Mouse (Mus musculus) frontal cortex, adult 2 months (tissue): ENCODE measurements around the gene Myh14. TPM values are rescaled to one million over a fixed set of nuclear protein-coding genes. Genes with fewer than 3 reads are reported as not detected.
"Not testable (repeated sequence)": the region's sequence is repeated elsewhere in the genome, so short reads cannot be mapped to it uniquely, and the experiment has no call there.

Source experiments
- DNase-seq, 2 experiments: peaks; one replicate each; pipeline ENCODE4 v3.0.0; 2022; ENCODE audit warnings: low spot score in 1 of 2; ENCODE audit errors: extremely low spot score in 1 of 2
- polyA plus RNA-seq: library from polyadenylated mRNA; depleted of rRNA; stranded (reverse); fragments of >200 nt; gene quantifications from 2 replicates; pipeline ENCODE4 v1.2.3, GENCODE M21; 2012; rRNA removed

Myh14 gene
- 17.5 and 18.6 TPM in 2 replicates for polyA plus RNA-seq

- DNase-seq, result peak; percentile 87 to 93
Measured at GRCm38 (mm10) chr7:44670803-44671202, at the start of gene Myh14. Gene Myh14 (minus strand): TSS chr7:44670843.

- no peak for DNase-seq
Measured at GRCm38 (mm10) chr7:44709881-44710280, 39.2 kb upstream of the Myh14 start.

- DNase-seq, result no peak
Measured at GRCm38 (mm10) chr7:44708574-44708973, 37.9 kb upstream of the Myh14 start, which contains the start of gene Izumo2. Gene Izumo2 (plus strand): TSS chr7:44708742.

GRCm38 (mm10) chr7:44708093-44708492 lies 37.5 kb upstream of the Myh14 start:
- not testable (repeated sequence) for DNase-seq

- DNase-seq, result no peak
Measured at GRCm38 (mm10) chr7:44707169-44707675, 36.6 kb upstream of the Myh14 start.

GRCm38 (mm10) chr7:44706322-44706721 lies 35.7 kb upstream of the Myh14 start:
- no peak for DNase-seq

- no peak for DNase-seq
Measured at GRCm38 (mm10) chr7:44705086-44705485, 34.4 kb upstream of the Myh14 start.

- peak in 1 of 2 experiments; percentile 42 for DNase-seq
Measured at GRCm38 (mm10) chr7:44704363-44704762, 33.7 kb upstream of the Myh14 start.

- DNase-seq, result no peak
Measured at GRCm38 (mm10) chr7:44702985-44703384, 32.3 kb upstream of the Myh14 start.

GRCm38 (mm10) chr7:44701921-44702320 lies 31.3 kb upstream of the Myh14 start:
- DNase-seq, result peak in 1 of 2 experiments; percentile 48

- no peak for DNase-seq
Measured at GRCm38 (mm10) chr7:44697980-44698379, 27.3 kb upstream of the Myh14 start.

- no peak for DNase-seq
Measured at GRCm38 (mm10) chr7:44697191-44697710, 26.6 kb upstream of the Myh14 start.

GRCm38 (mm10) chr7:44695223-44695622 lies 24.6 kb upstream of the Myh14 start:
- no peak for DNase-seq

GRCm38 (mm10) chr7:44693427-44694175 lies 23.0 kb upstream of the Myh14 start:
- DNase-seq, result no peak

GRCm38 (mm10) chr7:44689331-44689730 lies 18.7 kb upstream of the Myh14 start:
- no peak for DNase-seq

- no peak for DNase-seq
Measured at GRCm38 (mm10) chr7:44688890-44689289, 18.2 kb upstream of the Myh14 start.

GRCm38 (mm10) chr7:44685531-44686402 lies 15.1 kb upstream of the Myh14 start:
- no peak for DNase-seq

- DNase-seq, result no peak
Measured at GRCm38 (mm10) chr7:44683656-44684055, 13.0 kb upstream of the Myh14 start.

- peak; percentile 47 to 57 for DNase-seq
Measured at GRCm38 (mm10) chr7:44676611-44677010, 6.0 kb upstream of the Myh14 start.

- DNase-seq, result no peak
Measured at GRCm38 (mm10) chr7:44676126-44676525, 5.5 kb upstream of the Myh14 start.

- DNase-seq, result no peak
Measured at GRCm38 (mm10) chr7:44675171-44675570, 4.5 kb upstream of the Myh14 start.
